Mouse (Mus musculus) adrenal gland, adult (tissue): ENCODE data around the gene Cnst.

ENCODE experiments used
- DNase-seq, 2 experiments: peaks; one replicate each; pipeline ENCODE4 v3.0.0; 2022 to 2023; ENCODE audit warnings: low spot score in 1 of 2; ENCODE audit not compliant: inconsistent age in 2 of 2

Cnst gene

DNA sequence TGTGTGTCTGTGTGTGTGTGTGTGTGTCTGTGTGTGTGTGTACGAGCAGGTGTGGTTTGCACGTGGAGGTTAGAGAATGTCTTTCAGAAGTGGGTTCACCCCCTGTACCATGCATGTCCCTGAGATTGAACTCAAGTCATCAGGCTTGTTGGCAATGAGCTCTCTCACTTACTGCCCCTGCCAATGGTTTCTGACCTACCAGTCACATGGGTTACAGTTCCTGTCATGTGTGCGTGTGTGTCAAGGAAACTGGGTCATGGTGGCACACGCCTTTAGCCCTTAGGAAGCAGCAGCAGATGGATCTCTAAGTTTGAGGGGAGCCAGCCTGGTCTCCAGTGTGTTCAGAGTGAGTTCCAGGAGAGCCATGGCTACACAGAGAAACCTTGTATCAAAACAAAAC, 96.6 kb downstream of the Cnst start:
- peak in 1 of 2 experiments; percentile 17 for DNase-seq

DNA sequence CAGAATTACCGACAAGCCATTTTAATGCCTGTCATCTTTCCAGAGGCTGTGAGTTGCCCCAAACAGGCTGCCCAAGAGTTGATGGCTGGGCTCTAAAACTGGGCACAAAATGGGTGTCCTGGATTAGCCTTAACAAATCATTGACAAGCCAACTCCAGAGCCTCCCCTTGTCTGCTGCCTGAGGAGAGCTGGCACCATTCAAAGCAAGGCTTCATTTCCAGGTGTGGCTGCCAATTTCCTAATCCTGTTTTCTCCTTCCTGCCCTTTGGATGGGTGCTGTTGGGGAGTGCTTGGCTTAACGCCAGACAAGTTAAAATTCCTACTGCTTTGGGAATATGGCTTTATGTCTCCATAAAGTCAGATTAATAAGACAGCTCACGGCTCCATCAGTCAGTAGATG, 98.0 kb downstream of the Cnst start:
- peak in 1 of 2 experiments; percentile 16 for DNase-seq

DNA sequence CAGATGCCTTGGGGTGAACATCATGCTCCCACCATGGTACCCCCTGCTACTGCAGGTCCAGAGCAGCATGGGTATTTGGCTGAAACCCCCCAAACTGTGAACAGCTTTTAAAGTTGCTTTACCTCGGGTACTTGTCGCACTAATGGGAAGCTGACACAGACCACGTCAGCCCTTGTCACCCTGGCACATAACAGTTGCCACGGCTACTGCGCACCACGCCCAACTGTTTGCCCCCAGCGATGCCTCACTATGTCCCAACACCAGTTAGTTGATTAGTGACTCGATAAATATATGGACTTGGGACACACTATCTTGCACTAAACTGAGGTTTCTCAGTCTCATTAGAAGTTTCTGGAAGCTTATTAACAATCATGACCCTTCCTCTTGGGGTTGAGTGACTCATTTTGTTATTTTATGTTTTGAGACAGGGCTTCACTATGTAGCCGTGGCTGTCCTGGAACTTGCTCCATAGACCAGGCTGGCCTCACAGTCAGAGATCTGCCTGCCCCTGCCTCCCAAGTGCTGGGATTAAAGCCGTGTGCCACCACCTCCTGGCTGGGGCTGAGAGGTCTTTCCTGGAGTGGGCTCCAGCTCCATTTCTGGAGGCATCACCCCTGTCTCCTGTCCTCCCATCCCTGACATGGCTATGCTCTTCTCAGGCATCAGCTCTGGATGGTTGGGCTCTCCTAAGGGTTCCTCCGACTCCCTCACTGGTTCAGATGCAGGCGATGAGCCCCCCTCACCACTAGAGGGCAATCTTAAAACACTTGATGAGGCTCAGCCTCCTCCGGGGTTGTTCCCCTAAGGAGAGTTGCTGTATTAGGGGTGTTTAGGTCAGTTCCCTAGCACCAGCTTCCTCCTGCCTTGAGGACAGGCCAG, 99.2 kb downstream of the Cnst start:
- DNase-seq = peak; percentile 69 to 92

DNA sequence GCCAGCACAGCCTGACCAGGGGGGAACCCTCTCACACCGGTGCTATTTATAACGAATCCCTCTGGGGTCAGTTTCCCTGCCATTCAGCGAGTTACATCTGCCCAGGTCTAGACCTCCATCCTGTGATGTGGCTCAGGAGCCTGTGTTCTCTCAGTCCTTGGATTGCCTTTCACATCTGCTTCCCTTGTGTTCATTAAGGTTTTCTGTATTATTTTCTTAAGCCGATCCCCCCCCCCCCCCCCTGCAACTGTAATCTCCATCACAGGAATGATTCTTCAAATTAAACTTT, 99.8 kb downstream of the Cnst start:
- no peak for DNase-seq

GRCm38 (mm10) chr1:179648678-179649077, 102.5 kb downstream of the Cnst start:
- peak in 1 of 2 experiments; percentile 10 for DNase-seq

- peak in 1 of 2 experiments; percentile 12 for DNase-seq
Measured at GRCm38 (mm10) chr1:179649324-179649723, 103.2 kb downstream of the Cnst start.

DNA sequence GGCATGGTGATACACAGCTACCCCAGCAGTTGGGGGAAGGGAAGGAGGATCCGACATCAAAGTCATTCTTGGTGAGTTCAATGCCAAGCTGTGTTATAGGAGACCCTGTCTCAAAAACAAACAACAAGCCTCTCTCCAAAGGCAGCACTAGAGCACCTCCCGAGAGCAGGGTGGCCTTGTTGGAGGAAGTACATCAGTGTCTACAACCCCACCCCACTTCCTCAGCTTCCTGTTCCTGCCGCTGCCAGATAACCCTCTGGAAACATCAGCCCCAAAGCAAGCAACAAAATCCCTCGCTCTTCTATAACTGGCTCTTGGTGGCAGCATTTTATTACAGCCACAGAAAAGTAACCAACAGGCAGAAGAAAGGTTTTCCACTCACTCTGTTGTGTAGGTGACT, 104.1 kb downstream of the Cnst start:
- peak in 1 of 2 experiments; percentile 19 for DNase-seq

- peak in 1 of 2 experiments; percentile 13 for DNase-seq
Measured at GRCm38 (mm10) chr1:179651224-179651623, 105.1 kb downstream of the Cnst start.

DNA sequence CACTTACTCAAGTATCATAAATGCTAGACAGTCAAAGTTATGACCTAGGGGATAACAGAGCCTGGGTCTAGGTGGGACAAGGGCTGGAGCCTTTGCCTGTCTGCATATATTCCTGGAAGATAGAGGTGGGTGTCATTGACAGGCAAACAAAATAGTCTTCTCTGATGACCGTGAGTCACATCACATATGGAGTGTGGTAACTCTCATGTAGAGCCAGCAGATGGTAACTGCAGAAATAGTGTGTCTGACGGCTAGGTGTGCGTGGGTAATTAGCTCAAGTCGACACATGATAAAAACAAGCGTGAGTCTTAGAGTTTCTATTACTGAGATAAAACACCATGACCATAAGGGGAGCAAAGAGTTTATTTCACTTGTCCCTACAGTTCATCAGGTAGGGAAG, 116.9 kb downstream of the Cnst start:
- DNase-seq = no peak

DNA sequence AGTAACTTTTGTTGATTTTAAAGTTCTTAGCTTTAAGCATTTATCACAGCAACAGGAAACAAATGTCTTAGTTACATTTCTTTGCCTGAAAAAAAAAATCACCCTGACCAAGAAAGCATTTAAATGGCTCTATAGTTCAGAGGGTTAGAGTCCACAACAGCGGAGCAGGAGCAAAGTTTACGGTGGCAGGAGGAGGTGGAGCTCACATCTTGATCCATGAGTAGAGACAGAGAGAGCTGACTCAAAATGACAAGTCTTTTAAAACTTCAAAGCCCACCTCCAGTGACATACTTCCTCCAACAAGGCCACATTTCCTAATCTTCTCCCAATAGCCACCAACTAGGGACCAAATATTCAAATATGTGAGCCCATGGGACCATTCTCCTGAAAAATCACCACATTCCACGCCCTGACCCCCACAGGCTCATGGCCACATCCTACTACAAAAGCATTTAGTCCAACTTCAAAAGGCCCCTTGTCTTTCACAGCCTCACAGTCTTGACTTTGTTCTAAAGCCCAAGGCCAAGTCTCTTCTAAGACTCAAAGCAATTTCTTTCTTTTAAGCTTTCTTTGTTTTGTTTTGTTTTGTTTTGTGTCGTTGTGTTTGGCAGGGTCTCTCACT, 118.2 kb downstream of the Cnst start:
- no peak for DNase-seq

DNA sequence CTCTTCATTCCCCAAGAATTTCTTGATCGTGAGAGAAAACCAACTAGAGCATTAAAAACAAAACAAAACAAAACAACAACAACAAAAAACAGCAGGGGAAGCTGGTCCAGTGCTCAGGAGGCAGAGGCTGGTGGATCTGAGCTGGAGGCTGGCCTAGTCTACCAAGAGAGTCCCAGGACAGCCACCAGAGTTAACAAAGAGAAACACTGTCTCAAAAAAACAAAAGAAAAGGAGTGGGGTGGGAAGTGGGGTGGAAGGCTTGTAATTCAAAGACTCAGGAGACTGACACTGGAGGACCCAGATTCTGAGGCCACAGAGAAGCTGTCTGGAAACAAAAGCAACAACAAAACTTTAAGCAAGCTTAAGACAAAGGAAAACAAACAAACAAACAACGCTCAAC, 120.8 kb downstream of the Cnst start:
- DNase-seq = no peak

DNA sequence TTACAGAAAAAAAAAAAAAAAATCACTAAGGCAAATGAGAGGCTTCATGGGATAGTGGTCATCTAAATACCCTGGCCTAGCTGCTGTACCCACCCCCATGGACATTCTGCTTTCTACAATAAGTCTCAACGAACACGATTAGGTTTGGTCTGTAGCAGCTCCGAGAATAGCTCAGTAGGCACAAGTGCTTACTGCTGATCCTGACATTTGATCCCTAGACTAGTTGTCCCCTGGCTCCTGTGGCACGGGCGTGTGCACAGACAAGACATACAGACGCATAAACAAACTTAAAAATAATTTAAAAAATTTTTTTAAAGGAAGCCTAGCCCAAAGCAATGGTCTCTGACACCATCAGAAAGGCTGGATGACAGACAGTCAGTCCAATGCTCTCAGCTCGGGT, 121.3 kb downstream of the Cnst start:
- DNase-seq = no peak

DNA sequence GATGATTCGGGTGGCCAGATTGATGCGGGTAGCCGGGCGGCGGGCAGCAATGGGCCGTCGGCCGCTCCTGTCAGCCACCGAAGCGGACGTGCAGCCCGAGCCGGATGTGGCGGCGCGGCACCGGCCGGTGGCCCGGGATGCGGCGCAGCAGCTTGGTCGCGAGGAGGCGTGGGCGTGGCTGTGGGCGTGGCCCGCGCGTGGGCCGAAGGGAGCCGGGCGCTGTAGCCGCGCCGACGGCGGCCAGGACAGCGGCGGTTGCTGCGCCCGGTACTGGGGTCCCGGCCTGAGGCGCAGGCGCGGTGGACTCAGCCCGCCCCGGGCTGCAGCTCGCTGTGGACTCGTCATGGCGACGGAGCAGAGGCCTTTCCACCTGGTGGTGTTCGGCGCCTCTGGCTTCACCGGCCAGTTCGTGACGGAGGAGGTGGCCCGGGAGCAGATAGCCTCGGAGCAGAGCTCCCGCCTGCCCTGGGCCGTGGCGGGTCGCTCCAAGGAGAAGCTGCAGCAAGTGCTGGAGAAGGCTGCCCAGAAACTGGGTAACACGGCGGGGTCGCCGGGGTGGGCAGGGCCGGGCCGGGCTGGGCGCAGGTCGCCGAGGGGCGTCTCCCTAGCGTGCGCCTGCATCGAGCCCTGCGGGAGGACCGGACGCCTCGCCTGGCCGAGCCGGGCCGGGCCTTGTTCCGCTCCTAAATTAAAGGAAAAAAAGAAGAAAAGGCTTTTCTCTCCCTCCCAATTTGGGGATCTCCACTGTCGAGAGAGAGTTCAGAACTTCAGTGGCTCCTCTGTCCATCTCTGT, 122.0 kb downstream of the Cnst start, which contains the start of gene Sccpdh:
Sccpdh (plus strand) TSS at position 198 of the 793 bp plus-strand sequence.
- DNase-seq = peak; percentile 93 to 96

DNA sequence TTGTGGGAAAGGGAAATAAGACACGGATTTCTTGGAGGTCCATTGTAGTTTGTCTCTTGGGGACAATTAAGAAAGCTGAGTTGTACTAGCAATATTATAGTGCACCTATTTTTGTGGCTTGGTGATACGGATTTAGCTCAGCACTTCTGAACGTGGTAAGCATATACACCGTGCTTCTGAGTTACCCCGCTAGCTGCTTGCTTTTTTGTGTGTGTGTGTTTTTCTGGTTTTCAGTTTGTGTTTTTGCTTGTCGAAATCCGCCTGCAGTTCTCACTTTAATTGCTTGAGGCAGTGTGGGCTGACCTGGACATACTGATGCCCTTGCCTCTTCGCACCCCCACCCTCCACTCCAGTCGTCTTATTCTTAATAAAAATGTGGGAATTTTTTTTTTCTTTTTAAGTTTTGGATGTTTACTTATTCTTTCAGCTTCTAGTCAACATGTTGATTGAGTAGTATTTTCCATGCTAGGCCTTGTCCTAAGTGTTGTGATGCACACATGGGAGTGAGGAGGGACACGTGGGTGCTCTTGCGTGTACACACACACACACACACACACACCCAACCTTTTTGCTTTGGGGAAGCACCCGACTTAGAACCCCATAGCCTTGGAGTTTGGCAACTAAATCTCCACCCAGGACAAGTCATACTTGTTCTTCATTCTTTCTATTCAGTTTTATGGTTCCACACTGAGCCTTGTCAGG, 122.8 kb downstream of the Cnst start:
- no peak for DNase-seq

GRCm38 (mm10) chr1:179674355-179674754, 128.2 kb downstream of the Cnst start:
- DNase-seq = no peak

DNA sequence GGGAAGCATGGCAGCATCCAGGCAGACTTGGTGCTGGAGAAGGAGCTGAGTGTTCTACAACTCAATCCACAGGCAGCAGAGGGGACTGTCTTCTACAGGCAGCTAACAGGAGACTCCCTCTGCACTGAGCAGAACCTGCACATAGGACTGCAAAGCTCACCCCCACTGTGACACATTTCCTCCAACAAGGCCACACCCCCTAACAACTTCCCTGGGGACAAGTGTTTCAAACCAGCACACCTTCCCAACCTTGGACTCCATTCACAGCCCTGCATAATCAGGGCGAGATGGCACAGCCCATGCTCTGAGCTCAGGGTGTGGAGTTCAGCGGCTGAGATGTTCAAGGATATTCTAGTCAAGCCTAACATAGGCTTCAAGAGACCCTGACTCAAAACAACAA, 130.9 kb downstream of the Cnst start:
- no peak for DNase-seq
